Mouse (Mus musculus) olfactory bulb, adult 2 months (tissue): ENCODE data around the gene Saa4.

Experiments
- CTCF ChIP-seq: fragments of 200-500 bp; IDR thresholded peaks from 2 replicates; pipeline ENCODE4 v1.5.1; 2012; ENCODE audit warnings: low read depth, mild to moderate bottlenecking, low read length, moderate library complexity; ENCODE audit not compliant: insufficient read depth
- POLR2A ChIP-seq: fragments of 200-500 bp; IDR thresholded peaks from 2 replicates; pipeline ENCODE4 v1.6.1; 2012; ENCODE audit warnings: mild to moderate bottlenecking, low read depth, low read length, moderate library complexity; ENCODE audit not compliant: insufficient read depth

GRCm38 (mm10) chr7:46770706-46771105 is 38.3 kb upstream of the Saa4 start:
- TF ChIP-seq POLR2A (no peak), CTCF (peak; percentile 51)
